Mouse (Mus musculus): ENCODE measurements at regions not wholly inside any gene's neighbourhood (a gene's known extent, or its start where the extent isn't known, plus 50 kb on each side); places are given as distances from the start of the nearest gene placed in this dataset.

- H3K9me3 ChIP-seq, result no peaks in the 10 kb centered on the region
- H3K4me1 ChIP-seq, result no peaks in the 10 kb centered on the region
- no peak overlapping the region for H3K27ac ChIP-seq
- DNase-seq (ENCODE audit: low spot score), result no peak
- WGBS, result 66% methylated on average over 5 of the region's 5 CpGs
- H3K27me3 ChIP-seq (ENCODE audit: insufficient read depth, poor library complexity, severe bottlenecking), result no peaks in the 10 kb centered on the region
- no peaks in the 10 kb centered on the region for H3K36me3 ChIP-seq
- H3K4me3 ChIP-seq, result no peak overlapping the region
These were observed 414.4 kb downstream of the Ttll7 start for GRCm38 (mm10) chr3:147266556-147266955.

DNA sequence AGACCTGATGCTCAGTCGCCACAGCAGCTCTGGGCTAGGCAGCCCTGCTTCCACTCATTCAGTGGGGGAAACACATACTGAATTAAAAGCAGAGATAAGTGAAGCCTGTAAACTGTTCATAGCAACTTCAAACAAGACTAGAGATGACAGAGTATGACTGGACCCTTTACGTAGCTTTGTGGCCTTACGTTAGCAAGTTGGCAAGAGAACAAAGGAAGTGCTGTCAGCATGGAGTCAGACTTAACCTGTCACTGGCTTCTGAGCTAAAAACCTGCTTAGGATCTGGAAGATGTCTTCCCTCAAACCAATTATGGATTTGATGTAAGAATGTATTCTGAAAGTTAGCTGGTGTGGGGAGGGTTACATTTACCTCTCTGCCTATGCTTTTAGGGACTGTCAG is 421.3 kb downstream of the Ttll7 start:
- DNase-seq (ENCODE audit: low spot score), result no peak
- H3K9me3 ChIP-seq, result no peaks in the 10 kb centered on the region
- H3K27me3 ChIP-seq (ENCODE audit: insufficient read depth, poor library complexity, severe bottlenecking), result no peaks in the 10 kb centered on the region
- no peaks in the 10 kb centered on the region for H3K36me3 ChIP-seq
- 50% methylated on average over 3 of the region's 3 CpGs for WGBS
- no peak overlapping the region for H3K4me3 ChIP-seq
- H3K27ac ChIP-seq, result no peak overlapping the region
- H3K4me1 ChIP-seq, result peaks cover 3% of the 10 kb centered on the region; the same call in 1 of the 2 replicates

- H3K4me1 ChIP-seq, result peaks cover 16% of the 10 kb centered on the region
- H3K4me3 ChIP-seq, result no peak overlapping the region
- no peaks in the 10 kb centered on the region for H3K9me3 ChIP-seq
- H3K27me3 ChIP-seq (ENCODE audit: insufficient read depth, poor library complexity, severe bottlenecking), result no peaks in the 10 kb centered on the region; the same call in 1 of the 2 replicates
- DNase-seq (ENCODE audit: low spot score), result no peak
- no peaks in the 10 kb centered on the region for H3K36me3 ChIP-seq
- peak overlapping the region; percentile 29; the same call in 1 of the 2 replicates for H3K27ac ChIP-seq
These were observed 426.4 kb downstream of the Ttll7 start for GRCm38 (mm10) chr3:147278602-147279001.

- no peaks in the 10 kb centered on the region for H3K36me3 ChIP-seq
- no peaks in the 10 kb centered on the region for H3K9me3 ChIP-seq
- no peak for DNase-seq (ENCODE audit: low spot score)
- no peak overlapping the region for H3K27ac ChIP-seq
- no peaks in the 10 kb centered on the region; the same call in 1 of the 2 replicates for H3K27me3 ChIP-seq (ENCODE audit: insufficient read depth, poor library complexity, severe bottlenecking)
- H3K4me3 ChIP-seq, result no peak overlapping the region
- H3K4me1 ChIP-seq, result peaks cover 39% of the 10 kb centered on the region
- WGBS, result 42% methylated on average over 9 of the region's 9 CpGs
These were observed 431.6 kb downstream of the Ttll7 start for GRCm38 (mm10) chr3:147283724-147284123.

- H3K4me1 ChIP-seq, result peaks cover 34% of the 10 kb centered on the region
- H3K27ac ChIP-seq, result no peak overlapping the region
- no peaks in the 10 kb centered on the region for H3K36me3 ChIP-seq
- DNase-seq (ENCODE audit: low spot score), result no peak
- H3K4me3 ChIP-seq, result no peak overlapping the region
- no peaks in the 10 kb centered on the region for H3K9me3 ChIP-seq
- no peaks in the 10 kb centered on the region; the same call in 1 of the 2 replicates for H3K27me3 ChIP-seq (ENCODE audit: insufficient read depth, poor library complexity, severe bottlenecking)
- 89% methylated on average over 4 of the region's 4 CpGs for WGBS
These were observed 432.2 kb downstream of the Ttll7 start for GRCm38 (mm10) chr3:147284357-147284756.

DNA sequence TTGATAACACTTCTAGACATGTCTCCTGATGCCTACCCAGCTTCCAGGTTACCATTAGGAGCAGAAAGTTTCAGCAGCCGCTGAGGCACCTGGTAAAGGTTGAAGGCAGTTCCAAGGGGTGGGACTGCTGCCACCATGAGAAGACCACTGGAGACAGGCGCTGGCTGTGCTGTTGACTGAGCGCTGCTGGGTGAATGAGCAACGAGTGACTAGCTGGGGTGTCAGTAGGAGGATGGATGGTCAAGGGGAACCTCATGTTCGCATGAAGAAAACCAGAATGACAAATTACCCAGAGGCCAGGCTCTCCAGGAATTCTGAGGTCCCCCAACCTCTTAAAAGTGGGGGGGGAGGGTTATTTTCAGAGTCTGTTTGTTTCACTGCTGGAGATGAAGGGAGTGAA is 433.3 kb downstream of the Ttll7 start:
- Histone ChIP-seq H3K4me1 (peaks cover 34% of the 10 kb centered on the region), H3K36me3 (no peaks in the 10 kb centered on the region), H3K4me3 (no peak overlapping the region), H3K9me3 (no peaks in the 10 kb centered on the region), H3K27me3 (ENCODE audit: insufficient read depth, poor library complexity, severe bottlenecking) (no peaks in the 10 kb centered on the region; the same call in 1 of the 2 replicates), H3K27ac (peak overlapping the region; percentile 10; the same call in 1 of the 2 replicates)
- no peak for DNase-seq (ENCODE audit: low spot score)
- WGBS, result 54% methylated on average over 5 of the region's 5 CpGs

GRCm38 (mm10) chr3:147287503-147287902 is 435.3 kb downstream of the Ttll7 start:
- peak; percentile 89 for DNase-seq (ENCODE audit: low spot score)
- WGBS, result 19% methylated on average over 8 of the region's 8 CpGs
- H3K27me3 ChIP-seq (ENCODE audit: insufficient read depth, poor library complexity, severe bottlenecking), result no peaks in the 10 kb centered on the region; the same call in 1 of the 2 replicates
- H3K27ac ChIP-seq, result 0 out of 2 replicates have a peak overlapping the region, but pooled peaks have one; percentile 52
- no peaks in the 10 kb centered on the region for H3K36me3 ChIP-seq
- no peaks in the 10 kb centered on the region for H3K9me3 ChIP-seq
- H3K4me3 ChIP-seq, result peak overlapping the region; percentile 18; the same call in 1 of the 2 replicates
- H3K4me1 ChIP-seq, result peaks cover 34% of the 10 kb centered on the region

- peaks cover 14% of the 10 kb centered on the region for H3K4me1 ChIP-seq
- 91% methylated on average over 10 of the region's 10 CpGs for WGBS
- H3K36me3 ChIP-seq, result no peaks in the 10 kb centered on the region
- no peaks in the 10 kb centered on the region for H3K27me3 ChIP-seq (ENCODE audit: insufficient read depth, poor library complexity, severe bottlenecking)
- no peak overlapping the region for H3K27ac ChIP-seq
- H3K9me3 ChIP-seq, result no peaks in the 10 kb centered on the region
- no peak overlapping the region for H3K4me3 ChIP-seq
- no peak for DNase-seq (ENCODE audit: low spot score)
These were observed 439.6 kb downstream of the Ttll7 start for GRCm38 (mm10) chr3:147291696-147292327.

DNA sequence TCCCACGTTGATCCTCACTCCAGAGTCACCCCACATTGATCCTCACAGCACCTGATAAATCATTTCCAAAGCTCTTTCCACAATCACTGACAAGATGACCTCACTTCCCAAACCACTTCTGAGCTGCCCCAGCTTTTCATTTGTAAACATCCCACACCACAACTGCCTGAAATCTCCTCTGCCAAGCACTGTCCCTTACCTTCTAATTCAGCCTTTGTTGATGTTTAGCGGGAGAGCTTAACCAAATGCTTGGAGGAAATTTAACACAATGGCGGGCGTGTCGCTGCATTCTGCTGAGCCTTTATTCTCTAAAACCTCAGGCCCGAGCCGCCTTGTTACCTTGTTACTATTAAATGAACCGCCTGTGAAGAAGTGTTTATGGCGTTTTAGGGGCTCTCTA is 445.9 kb downstream of the Ttll7 start:
- peaks cover 11% of the 10 kb centered on the region for H3K4me1 ChIP-seq
- 25% methylated on average over 9 of the region's 9 CpGs for WGBS
- H3K27me3 ChIP-seq (ENCODE audit: insufficient read depth, poor library complexity, severe bottlenecking), result 0 out of 2 replicates have a peak, but pooled peaks cover 3% of the 10 kb centered on the region
- H3K36me3 ChIP-seq, result no peaks in the 10 kb centered on the region
- DNase-seq (ENCODE audit: low spot score), result no peak
- H3K4me3 ChIP-seq, result no peak overlapping the region
- H3K9me3 ChIP-seq, result no peaks in the 10 kb centered on the region
- no peak overlapping the region for H3K27ac ChIP-seq

GRCm38 (mm10) chr3:147325522-147325921 is 473.4 kb downstream of the Ttll7 start:
- no peak overlapping the region for H3K27ac ChIP-seq
- H3K9me3 ChIP-seq, result no peaks in the 10 kb centered on the region
- no peak overlapping the region for H3K4me3 ChIP-seq
- no peak for DNase-seq (ENCODE audit: low spot score)
- H3K36me3 ChIP-seq, result no peaks in the 10 kb centered on the region
- no peaks in the 10 kb centered on the region for H3K27me3 ChIP-seq (ENCODE audit: insufficient read depth, poor library complexity, severe bottlenecking)
- 90% methylated on average over 2 of the region's 2 CpGs for WGBS
- 0 out of 2 replicates have a peak, but pooled peaks cover 3% of the 10 kb centered on the region for H3K4me1 ChIP-seq

GRCm38 (mm10) chr3:147334301-147334700 is 482.1 kb downstream of the Ttll7 start:
- 89% methylated on average over 6 of the region's 6 CpGs for WGBS
- 0 out of 2 replicates have a peak, but pooled peaks cover 3% of the 10 kb centered on the region for H3K4me1 ChIP-seq
- no peaks in the 10 kb centered on the region for H3K27me3 ChIP-seq (ENCODE audit: insufficient read depth, poor library complexity, severe bottlenecking)
- H3K4me3 ChIP-seq, result no peak overlapping the region
- DNase-seq (ENCODE audit: low spot score), result no peak
- H3K9me3 ChIP-seq, result no peaks in the 10 kb centered on the region
- no peak overlapping the region for H3K27ac ChIP-seq
- H3K36me3 ChIP-seq, result no peaks in the 10 kb centered on the region

- 81% methylated on average over 7 of the region's 7 CpGs for WGBS
- H3K4me3 ChIP-seq, result no peak overlapping the region
- no peak for DNase-seq (ENCODE audit: low spot score)
These were observed 483.1 kb downstream of the Ttll7 start for GRCm38 (mm10) chr3:147335286-147335685.

DNA sequence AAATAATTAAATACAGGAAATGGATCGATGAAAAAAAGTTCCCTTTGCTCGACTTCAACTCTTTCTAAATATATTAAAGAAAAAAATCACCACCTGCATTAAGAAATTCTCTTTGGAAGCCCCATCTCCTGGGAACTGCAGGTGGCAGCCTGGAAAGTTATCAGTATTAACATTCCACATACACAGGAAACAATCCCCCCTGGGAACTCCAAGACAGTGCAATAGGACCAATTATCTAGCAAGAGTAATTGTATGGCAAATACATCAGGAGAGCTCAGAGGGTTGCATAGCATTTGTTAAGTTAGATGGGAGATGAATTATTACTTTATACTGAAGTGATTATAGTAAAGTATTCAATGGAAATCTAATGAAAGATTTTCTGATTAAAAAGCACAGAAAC is 487.3 kb downstream of the Ttll7 start:
- Histone ChIP-seq H3K4me1 (no peaks in the 10 kb centered on the region), H3K27ac (no peak overlapping the region), H3K4me3 (no peak overlapping the region), H3K9me3 (no peaks in the 10 kb centered on the region), H3K36me3 (no peaks in the 10 kb centered on the region), H3K27me3 (ENCODE audit: insufficient read depth, poor library complexity, severe bottlenecking) (no peaks in the 10 kb centered on the region)
- DNase-seq (ENCODE audit: low spot score), result no peak
- 75% methylated on average over 2 of the region's 2 CpGs for WGBS

More at GRCm38 (mm10) chr3:147335286-147335685, 483.1 kb downstream of the Ttll7 start:
- Histone ChIP-seq H3K27me3 (ENCODE audit: insufficient read depth, poor library complexity, severe bottlenecking) (no peaks in the 10 kb centered on the region), H3K9me3 (no peaks in the 10 kb centered on the region), H3K4me1 (0 out of 2 replicates have a peak, but pooled peaks cover 2% of the 10 kb centered on the region), H3K27ac (no peak overlapping the region), H3K36me3 (no peaks in the 10 kb centered on the region)

Measured in heart, embryonic 10.5 days (tissue).